Mouse (Mus musculus) c-Kit-negative CD71-positive TER-119-positive erythroid progenitor cells, embryonic 14.5 days (primary cell): ENCODE data around the gene Il31.
A peak's percentile ranks its signal among the peaks of the same experiment; 100 is the strongest.

Experiments
- DNase-seq: peaks from one replicate; pipeline ENCODE4 v3.0.0-alpha.2; 2013; ENCODE audit warnings: low read depth, low spot score

The Il31 gene

GRCm38 (mm10) chr5:123473817-123474216, 15.5 kb downstream of the Il31 start:
- DNase-seq: no peak

- no peak for DNase-seq
These were observed 18.4 kb downstream of the Il31 start for GRCm38 (mm10) chr5:123470784-123471400.

DNA sequence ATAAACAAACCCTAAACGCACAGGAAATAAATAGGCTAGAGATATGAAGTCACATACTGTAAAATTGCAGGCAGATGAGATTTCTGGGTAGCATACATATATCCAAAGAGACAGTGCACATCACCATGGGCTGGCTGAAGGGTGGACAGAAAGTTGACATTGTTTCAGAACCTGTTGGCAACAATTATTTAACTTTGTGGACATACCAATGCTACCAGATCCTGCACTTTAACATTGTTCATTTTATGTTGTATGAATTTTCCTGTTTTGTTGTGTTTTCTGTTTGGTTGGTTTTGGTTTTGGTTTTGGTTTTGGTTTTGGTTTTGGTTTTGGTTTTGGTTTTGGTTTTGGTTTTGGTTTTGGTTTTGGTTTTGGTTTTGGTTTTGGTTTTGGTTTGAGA, 24.7 kb downstream of the Il31 start:
- no peak for DNase-seq

DNA sequence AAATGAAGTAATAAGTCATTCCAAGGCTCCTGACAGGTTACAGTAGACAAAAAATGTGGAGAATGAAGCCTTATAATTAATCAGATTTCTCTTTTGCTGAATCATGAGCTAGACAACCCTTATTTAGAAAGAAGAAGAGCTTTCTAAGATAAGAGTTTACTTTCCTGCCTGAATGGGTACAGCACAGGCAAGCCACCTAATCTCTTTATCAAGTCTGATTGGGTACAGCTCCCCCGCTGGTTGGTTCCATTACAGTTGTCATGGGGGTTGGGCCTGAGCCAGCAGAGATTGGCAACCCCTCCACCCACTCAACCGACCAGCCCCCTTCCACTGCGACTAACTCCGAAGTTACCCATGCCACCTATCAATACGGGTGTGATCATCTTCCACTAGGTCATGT, 27.9 kb downstream of the Il31 start:
- DNase-seq: no peak

DNA sequence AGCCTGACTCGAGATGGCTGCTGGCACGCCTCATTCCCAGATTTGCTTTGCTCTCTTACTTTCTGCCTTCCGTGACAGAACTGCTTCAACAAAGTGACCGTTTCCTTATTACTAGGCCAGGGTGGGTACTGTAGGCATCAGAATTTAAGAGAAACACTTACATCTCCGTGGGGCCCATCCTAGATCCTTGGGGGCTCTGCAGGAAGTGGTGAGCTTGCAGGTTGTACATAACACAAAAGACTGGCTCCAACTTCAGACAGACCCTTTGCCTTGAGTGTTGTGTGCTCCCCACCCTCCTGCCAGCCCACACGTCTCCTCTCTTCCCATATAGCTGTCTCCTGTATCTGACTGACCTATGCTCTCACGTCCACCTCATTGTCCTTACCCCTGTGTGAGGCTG, 37.4 kb downstream of the Il31 start:
- DNase-seq: no peak

DNA sequence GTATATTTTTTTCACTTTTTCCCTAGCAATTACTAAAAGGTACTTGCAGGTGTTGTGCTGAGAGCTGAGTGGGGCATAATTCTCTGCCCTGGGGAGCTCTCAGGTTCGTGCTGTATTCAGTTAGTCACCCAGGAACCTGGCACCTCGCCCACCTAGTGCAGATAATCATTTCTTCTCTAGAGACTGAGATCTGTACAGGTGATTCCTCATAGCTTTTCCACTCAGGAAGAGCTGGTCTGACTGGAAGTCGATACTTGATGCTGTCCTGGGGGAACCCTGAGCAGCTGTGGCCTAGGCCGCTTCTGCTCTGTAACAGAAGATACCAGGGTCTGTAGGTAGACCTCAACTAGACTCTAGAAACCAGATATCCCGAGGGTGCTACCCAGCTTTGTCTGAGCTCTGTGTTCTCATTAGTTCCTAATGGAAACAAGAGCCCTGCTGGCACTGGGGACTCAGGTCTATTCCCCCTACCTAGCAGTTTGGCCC, 44.4 kb downstream of the Il31 start:
- no peak for DNase-seq

GRCm38 (mm10) chr5:123444069-123444468, 45.2 kb downstream of the Il31 start:
- peak; percentile 34 for DNase-seq

DNA sequence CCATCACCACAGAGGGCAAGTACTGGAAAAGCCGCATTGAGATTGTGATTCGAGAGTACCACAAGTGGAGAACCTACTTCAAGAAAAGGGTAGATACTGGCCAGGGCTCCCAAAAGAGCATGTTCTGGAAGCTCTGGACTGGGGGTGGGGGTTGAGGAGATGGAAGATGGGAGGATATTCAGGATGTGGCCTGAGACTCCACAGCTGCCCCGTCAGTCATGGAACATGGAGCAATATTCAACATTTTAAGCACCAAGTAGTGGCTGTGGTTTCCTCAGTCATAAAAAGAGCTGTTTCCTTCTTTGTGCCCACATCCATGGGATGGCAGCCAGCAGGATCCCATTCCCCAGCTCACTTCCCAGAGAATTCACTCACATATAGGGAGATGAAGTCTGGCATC, 47.0 kb downstream of the Il31 start:
- DNase-seq: no peak

DNA sequence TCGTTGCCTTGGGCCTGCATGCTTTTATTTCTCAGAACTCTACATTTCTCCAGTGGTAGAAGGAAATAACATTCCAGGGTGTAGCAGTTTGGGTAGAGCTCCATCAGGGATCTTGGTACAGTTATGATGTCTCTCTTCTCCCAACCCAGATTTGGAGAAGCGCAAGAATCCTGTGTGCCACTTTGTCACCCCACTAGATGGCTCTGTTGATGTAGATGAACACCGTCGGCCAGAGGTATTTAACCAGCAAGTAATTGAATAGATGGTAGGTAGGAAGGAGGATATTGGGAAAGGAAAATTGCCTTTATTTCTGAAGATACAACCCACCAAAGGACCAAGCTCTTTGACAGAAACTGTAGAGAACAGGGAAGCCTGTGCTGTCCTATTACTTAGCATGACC, 48.6 kb downstream of the Il31 start:
- DNase-seq: no peak

DNA sequence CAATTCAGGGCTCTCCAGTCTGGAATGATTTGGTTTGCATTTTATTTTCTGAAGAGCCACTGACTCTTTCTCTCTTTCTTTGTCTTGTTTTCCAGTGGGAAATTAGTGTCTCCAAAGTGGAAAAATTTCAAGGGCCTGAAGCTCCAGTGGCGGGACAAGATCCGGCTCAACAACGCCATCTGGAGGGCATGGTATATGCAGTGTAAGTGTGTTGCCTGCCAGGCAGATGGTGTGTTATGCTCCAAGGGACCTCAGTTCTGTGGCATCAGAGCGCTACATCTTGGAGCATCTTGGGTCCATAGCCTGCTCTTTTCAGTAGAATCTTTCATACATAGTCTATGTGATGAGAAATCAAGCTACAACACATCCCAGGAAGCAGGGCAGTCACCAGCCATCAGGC, 49.3 kb downstream of the Il31 start:
- no peak for DNase-seq

GRCm38 (mm10) chr5:123439312-123439711, 50.0 kb downstream of the Il31 start:
- DNase-seq: no peak

GRCm38 (mm10) chr5:123438381-123438780, 50.9 kb downstream of the Il31 start:
- no peak for DNase-seq

DNA sequence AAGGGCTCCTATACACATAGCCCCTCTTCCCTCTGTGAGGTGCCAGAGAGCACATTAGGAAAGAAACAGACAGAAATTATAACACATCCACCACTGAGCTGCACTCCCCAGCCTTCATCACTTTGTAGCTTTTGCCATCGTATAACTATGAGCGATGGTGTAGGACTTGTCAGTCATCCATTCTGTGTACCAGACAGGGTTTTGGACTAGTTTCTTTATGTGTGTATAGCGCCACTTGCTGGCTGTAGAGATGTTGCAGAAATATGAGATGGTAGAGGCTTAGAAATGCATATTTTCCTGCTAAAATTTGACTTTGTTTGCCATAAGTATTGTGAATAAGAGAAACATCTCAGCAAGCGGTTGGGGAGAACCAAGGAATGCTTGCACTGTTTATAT, 52.5 kb downstream of the Il31 start:
- no peak for DNase-seq

GRCm38 (mm10) chr5:123436071-123436779, 53.1 kb downstream of the Il31 start:
- DNase-seq: no peak

DNA sequence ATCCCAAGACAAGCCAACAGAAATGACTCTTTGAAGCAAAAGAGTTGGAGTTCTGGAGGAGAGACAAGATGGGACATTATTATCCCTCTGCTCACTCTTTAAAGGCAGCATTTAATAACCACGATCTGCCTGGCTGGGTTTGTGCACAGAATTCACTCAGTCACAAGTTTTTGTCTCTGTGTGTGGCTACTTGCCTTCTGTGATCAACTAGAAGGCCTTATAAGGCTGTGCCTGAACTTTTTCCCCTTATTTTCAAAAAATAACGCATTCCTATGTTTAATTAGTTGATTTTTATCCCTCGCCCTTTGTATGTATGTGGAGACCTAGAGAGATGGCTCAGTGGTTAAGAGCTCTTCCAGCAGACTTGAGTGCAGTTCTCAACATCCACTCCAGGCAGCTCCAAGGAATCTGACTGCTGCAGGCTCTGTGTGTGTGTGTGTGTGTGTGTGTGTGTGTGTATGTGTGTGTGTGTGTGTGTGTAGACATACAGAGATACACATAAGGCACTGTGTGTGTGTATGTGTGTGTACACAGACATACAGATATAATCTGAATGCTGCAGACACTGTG, 56.9 kb downstream of the Il31 start:
- DNase-seq: no peak

GRCm38 (mm10) chr5:123431524-123432304, 57.6 kb downstream of the Il31 start:
- DNase-seq: no peak
